Mouse (Mus musculus) liver, postnatal 0 days (tissue): ENCODE measurements around the gene Banp.

Source experiments
- CTCF ChIP-seq: sonication (generic); IDR thresholded peaks from 2 replicates; pipeline ENCODE4 v1.5.1; 2016; ENCODE audit warnings: antibody characterized with exemption, low read depth
- EP300 ChIP-seq: IDR thresholded peaks from 2 replicates; pipeline ENCODE4 v1.6.1; 2016; ENCODE audit warnings: antibody characterized with exemption, low read depth, mild to moderate bottlenecking

GRCm38 (mm10) chr8:121911400-121911799, 38.1 kb upstream of the Banp start:
- TF ChIP-seq CTCF, result no peak
- TF ChIP-seq EP300, result no peak
